Mouse (Mus musculus) ZHBTc4 (cell line): ENCODE measurements around the gene 1700040F15Rik.
"Not testable (repeated sequence)": the region's sequence is repeated elsewhere in the genome, so short reads cannot be mapped to it uniquely, and the experiment has no call there.

Experiments
- DNase-seq: peaks from one replicate; pipeline ENCODE4 v3.0.0-alpha.2; 2011; ENCODE audit warnings: low read depth, low spot score

Gene 1700040F15Rik

DNA sequence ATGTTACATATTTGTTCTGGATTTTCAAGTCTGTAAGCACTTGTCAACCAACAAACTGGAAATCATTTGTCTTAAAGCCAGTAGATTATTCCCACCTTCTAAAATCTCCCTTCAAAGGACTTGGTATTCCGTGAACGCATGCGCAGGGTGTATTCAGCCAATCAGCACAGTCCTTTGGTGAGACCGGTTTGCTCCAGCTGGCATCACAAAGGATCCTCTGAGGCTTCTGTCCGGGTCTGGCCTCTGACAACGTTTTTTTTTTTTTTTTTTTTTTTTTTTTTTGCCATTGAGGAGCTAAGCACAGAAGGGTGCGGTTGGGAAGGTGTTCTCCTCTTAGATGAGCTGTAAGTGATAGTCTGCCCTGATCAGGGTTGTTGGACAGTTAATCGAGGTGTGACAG lies at the start of gene 1700040F15Rik:
Gene 1700040F15Rik, plus strand, starts transcription at position 301 of the 400 bp plus-strand sequence.
- not testable (repeated sequence) for DNase-seq
